Mouse (Mus musculus): ENCODE measurements at regions not wholly inside any gene's neighbourhood (a gene's known extent, or its start where the extent isn't known, plus 50 kb on each side); places are given as distances from the start of the nearest gene placed in this dataset.
"Not testable (repeated sequence)": the region's sequence is repeated elsewhere in the genome, so short reads cannot be mapped to it uniquely, and the experiment has no call there.

DNA sequence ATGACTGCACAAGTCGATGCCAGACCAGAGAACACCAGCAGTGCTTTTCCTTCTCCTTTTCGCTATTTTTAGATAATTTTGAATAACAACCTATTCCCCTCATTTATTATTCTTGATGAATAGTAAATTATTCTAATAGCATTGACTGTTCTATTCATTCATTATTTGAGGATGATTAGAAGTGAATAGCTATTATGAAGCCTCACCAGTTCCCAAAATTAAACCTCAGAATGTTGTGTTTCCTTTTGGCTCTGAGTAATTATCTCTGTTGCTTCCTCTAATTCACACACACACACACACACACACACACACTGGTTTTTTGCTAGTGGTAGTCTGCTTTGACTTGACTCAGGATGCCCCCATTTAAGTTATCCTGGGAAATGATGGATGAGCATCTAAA lies 540.7 kb downstream of the Cypt12 start:
- DNase-seq (ENCODE audit: low spot score): no peak

DNA sequence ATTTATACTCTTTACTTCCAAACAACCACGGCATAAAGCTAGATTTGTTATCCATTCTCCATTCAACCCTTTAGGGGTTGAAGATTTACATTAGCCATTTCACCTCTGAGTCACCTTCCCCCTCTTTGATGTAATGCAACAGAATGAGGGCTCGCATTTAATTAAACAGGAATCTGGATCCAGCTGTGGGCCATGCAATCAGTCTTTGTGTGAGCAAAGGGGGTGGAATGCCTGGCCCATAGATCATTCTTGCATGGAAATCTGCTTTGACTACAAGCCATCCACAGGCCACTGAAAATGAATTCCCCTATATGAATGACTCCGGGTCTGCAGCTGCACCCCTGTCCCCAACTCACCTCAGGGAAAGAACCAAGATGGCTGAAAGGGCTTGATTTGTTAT lies 574.4 kb downstream of the Cypt12 start:
- DNase-seq (ENCODE audit: low spot score): no peak

DNA sequence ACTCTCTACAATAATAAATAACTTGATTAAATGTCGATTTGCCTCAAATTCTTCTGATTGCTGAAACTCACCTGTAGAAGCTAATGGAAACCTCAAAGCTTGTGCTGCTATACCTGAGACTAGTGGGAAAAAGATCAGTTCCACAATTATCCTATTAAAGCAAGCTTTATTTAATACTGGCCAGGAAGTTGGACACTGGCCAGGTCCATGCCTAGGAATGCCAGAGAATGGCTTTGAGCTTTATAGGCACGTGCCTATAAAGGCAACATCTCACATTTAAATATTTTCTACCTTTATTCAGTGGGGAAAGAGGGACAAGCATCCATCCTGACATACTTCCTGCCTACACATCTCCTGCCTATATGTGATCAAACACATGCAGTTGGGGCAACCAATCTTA lies 575.8 kb downstream of the Cypt12 start:
- no peak for DNase-seq (ENCODE audit: low spot score)

DNA sequence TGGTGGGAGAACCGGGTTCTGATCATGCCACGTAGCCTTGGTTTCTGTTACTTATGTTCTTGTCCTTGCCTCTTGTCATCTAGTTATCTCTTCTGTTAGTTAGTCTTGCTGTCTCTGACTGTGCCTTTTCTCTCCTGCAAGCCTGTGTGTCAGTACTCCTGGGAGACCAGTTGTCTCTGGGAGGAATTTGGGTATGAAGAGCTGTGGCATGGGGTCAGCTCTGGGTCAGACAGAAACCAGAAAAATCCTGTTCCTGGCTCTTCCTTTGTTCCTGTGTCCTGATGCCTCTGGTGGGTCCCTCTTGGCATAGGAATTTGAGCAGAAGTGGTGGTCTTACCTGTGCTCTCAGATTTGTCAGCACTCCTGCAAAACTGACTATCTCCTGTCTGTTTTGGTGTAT lies 609.0 kb downstream of the Cypt12 start:
- no peak for DNase-seq (ENCODE audit: low spot score)

DNA sequence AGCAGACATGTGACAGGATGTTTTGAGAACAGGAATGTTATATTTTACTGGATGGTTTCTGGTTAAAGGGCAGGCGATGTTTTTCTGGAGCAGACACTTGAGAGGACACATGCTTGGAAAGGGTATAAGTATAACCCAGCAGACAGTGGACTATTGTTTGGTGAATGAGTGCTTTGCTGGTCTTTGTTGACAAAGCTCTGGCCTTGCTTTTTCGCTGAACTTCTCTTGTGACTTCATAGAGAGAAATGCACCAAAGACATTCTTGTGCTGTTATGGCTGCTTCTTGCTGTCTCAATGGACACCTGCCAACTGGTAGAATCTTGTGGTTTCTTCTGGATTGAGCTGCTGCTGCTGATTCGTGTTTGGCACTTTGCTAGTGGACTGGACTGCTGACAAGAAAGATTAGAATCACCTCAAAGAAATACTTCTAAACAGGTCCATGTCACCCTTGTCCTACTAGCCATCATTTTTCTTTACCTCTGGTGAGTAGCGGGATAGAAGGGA lies 612.1 kb downstream of the Cypt12 start:
- DNase-seq (ENCODE audit: low spot score): no peak

DNA sequence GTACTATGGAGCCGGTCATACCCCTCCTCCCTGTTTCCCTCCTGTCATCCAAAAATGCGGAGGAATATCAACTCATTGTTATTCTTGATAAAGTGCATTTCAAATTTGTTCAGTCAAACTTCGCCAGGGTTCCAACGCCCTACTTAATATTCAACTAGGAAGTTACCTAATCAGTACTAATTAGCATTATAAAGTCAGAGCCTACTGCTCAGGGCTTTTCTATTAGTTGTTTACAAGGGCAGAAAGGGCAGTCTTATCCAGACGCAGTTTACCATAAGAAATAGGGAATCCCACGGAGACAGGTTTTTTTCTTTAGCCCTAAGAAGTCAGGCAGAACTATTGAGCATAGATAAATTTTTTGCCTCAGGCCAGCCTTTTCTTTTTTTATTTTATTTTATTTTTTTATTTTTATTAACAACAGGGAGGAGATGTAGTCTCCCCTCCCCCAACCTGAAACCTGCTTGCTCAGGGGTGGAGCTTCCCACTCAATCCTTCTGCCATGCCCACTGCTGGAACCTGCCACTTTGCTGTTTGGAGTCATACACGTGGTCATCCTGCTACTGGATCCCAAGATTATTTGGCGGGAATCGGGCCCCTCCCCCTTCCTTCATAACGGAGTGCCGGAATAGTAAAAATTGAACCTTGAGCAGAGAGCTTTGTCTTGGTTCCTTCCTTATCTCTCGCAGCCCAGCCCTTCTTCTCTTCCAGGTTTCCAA lies 632.9 kb downstream of the Cypt12 start:
- not testable (repeated sequence) for DNase-seq (ENCODE audit: low spot score)

DNA sequence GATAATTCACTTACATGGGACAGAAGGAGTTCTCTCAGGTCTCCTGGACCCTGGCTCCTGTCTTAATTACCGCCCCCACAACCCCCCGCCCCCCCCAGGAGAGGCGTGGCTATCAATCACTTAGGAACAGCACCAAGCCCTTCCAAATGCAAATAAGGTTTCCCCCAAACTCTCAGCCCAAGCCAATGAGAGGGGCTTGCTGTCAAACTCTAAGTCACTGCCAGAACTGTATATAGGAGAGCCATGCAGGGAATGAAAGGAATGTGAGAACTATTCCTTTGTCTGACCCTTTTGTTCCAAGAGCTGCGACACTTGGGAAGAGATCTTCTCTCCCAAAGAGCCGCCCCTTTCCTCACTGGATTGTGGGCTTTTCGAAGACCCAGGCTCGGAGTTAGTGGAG lies 672.4 kb downstream of the Cypt12 start:
- no peak for DNase-seq (ENCODE audit: low spot score)

DNA sequence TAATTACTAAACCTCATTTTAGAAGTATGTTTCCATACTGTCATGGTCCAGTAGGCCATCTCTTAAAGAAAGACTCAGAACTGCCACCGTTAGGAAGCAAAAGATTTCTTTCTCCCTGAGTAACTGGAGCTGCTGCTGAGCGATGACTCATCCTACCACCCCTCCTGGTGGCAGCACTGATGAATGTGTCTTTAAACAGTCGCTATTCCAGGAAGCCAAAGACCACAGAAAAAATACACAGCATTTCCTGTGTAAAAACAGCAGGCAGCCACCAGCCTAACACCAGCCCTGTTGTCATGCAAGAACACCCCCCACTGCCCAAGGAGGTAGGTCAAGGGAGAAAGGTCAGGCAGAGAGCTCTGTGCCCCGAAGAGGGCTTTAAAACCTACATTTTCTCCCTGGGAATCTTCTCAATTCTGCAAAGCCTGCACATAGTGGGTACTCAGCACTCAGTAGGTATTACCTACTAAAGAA lies 675.7 kb downstream of the Cypt12 start:
- peak; percentile 43 for DNase-seq (ENCODE audit: low spot score)

DNA sequence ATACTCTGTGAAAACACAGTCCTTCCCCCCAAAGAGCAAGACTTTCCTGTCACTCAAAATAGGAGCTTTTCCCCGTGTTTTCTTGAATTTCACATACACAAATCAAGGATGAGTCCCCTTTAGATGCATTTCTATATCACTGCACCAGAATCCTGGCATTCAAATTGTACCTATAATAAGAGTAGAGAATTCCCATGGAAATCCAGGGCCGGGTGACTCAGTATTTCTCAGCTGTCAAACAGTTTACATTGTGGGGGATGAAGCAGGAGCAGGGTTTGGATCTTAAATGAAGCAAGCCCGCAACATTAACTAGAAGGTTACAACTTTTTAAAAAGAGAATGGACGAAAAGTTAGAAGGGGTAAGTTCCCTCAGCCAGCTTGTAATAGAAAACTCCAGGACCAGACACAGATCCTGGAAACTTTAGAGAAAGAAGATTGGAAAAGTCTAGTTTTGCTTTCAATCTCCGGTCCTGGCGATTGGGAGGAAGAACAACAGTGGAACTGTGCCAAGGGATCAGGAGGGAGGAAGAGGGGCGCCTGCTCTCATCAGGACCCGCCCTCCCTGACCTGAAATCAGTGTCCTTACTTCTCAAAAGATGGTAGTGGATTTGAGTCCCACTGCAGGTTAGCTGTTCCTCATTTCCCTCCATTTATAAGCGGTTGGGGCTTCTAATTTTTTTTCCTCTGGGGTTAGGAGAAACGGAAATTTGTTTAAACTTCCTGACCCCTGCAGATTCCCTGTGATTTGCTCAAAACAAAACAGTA lies 676.4 kb downstream of the Cypt12 start:
- DNase-seq (ENCODE audit: low spot score): no peak

DNA sequence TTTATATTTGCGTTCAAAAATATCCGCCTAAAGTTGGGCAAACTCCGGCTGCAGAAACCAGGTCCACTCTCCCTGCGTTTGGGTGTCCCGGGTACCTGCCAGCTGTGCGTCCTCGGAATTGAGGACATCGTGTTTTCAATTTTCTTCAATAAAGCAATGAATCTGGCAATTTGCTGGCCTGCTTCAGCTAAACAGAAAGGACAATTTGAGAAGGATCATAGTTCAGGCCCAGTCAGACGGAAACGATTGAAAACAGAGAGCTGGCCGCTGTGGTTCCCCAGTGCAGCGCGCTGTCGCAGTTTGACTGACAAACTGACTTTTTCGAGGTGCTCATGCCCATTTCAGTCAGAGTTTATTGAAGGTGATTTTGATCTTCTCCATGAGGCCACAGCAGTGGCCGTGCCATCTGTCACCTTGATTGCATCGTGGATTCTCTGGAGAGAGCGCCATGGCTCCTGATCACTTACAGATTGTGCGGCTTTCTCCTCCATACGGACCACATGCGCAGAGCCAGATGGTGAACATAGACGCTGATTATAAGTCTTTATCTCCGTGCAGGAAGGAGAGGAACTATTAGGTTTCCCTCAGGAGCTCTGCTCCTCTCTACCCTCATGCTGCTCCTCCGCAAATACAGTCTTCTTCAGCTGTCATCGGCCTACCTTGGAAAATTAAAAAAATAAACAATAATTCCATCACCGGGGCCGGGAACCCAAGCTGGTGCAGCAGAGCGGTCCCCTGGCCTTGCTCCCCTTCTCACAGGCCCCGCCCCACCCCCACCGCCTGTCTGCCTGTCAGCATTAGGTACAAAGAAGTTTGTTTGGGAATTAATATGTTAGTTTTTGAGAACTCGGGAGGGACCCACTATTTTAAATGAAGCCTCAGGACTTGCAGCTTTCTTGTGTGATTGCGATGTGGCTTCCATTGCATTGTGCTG lies 677.5 kb downstream of the Cypt12 start:
- DNase-seq (ENCODE audit: low spot score): no peak

DNA sequence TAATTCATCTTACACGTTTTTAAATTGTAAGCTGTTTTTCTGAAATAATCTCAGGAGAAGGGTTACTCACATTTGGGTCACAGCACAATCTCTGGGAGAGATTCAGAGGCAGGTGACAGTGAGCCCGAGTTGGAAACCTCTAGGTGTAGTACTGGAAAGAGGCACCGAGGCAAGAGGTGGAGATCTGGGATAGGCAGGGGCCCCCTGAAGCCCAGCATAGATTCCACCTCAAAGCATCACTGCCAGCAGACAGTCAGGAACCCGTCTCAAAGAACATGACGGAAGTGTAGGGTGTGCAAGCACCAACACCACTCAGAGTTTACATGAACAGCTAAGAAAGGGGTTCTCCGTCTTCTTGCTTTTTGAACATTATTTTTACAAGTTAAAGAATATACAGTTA lies 678.2 kb downstream of the Cypt12 start:
- no peak for DNase-seq (ENCODE audit: low spot score)

DNA sequence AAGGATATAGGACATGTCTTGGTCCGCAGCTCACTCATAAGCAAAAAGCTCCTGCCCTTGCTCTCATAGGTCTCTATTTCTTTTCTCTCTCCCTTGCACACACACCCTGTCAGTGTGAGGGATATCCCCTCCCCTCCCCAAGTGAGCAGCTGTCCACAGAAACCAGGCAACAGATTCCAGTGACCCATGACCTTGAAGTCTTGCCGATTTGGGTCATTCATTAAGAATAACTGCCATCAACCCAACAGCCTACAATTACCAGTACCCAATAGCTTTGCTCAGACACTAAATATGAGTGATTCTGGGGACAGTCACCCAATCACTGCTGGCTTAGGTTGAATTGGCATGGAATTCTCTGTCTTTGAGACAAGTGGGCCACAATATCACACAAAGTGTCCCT lies 678.6 kb downstream of the Cypt12 start:
- no peak for DNase-seq (ENCODE audit: low spot score)

DNA sequence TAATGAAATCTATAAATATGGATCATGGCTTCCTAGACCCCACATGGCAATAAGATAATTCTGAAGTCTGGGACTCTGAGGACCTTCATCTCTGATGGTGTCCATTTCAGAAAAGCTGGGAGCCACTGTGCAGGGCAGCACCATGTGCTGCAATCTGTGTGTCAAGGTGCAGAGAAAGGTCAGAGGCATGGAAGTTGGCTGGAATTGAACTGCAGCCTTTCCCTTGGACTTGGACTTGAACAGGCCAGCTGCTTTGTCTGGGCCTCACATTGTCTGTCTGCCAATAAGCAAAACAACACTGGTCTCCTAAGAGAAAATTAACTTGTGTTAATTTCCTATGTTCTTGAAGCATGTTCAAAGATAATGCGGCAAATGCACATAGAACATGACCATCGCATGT lies 681.0 kb downstream of the Cypt12 start:
- no peak for DNase-seq (ENCODE audit: low spot score)

DNA sequence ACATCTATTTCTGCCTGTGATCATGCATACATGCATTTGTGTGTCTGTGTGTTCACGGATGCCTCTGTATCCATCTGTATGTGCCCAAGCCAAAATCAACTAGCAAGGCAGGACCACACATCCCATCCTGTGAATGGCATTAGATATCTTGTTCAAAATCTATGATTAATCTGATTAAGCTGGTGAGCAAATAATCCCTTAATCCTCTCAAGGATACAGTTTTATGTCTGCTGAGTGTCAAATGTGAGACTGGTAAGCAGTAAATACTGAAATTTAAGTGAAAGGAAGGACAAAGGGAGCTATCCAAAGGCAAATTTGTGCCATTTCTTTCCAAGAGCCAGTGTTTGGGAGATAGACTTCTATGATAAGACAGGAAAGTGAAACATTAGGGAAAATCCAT lies 683.4 kb downstream of the Cypt12 start:
- no peak for DNase-seq (ENCODE audit: low spot score)

DNA sequence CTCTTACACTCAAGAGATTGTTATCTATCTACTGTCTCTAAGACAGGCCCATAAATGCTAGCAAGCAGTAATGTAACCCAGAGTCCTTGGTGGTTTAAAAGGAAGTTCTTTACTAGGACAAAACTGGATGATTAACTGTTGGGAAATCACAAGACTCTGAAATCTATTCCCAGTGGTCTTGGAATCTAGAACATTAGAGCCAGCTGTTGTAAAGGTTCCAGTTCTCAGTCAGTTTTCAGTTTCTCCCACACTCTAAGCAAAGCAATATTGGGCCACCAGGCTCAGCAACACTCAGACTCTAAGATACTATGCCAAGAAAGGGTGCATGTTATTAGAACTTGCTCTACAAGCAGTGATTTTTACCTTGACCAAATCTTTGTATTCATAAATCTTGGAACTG lies 686.6 kb downstream of the Cypt12 start:
- no peak for DNase-seq (ENCODE audit: low spot score)

DNA sequence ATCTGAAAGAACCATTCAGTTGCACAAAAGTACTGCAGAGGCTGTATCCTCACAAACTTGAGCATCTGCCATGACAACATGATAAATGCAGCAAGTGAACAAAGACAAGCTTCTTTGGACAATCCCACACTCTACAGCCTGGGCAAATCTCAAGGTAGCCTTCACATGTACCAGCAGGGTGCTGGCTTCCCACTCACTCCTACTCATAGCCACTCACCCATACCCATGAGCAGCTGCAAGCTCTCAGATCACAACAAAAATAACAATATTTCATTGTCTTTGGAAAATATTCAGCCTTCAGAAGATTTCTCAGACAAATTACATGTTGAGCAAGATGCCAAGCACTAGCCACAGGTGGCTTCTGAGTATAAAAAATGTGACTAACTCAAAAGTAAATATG lies 689.3 kb downstream of the Cypt12 start:
- DNase-seq (ENCODE audit: low spot score): no peak

DNA sequence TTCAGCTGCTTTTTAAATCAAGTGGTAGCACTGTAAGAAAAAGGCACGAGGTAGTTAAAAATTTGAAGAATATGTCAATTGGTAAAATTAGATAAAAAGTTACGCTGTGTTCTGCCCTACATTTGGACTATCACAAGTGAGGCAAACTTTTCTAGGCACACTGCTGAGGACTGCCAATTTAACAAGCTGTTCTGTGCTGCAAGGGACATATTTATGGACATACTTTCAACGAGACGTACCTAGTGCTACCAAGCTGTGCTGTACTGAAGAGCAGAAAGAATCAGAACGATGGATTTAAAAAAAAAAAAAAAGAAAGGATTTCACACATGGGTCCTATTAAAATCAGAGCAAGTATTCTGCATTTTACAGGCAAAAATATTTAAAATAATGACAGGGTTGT lies 692.1 kb downstream of the Cypt12 start:
- DNase-seq (ENCODE audit: low spot score): no peak

DNA sequence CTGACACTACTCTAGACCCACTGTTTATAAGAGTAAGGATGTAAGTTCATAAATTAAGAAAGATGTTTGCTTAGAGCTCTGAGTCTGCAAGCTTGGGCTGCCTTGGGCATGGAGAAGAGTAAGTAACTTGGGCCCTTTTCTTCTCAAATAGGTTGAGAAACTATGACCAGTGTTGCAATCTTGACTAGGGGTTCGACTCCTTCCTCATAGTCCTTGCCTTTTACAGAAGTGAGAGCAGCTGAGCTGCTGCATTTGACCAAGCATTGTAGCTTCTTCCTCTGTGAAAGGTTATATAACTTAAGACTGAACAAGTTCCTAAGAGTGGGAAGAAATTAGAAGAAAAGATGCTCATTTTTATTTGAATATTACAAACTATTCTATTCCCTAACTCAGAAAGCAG lies 693.5 kb downstream of the Cypt12 start:
- no peak for DNase-seq (ENCODE audit: low spot score)

DNA sequence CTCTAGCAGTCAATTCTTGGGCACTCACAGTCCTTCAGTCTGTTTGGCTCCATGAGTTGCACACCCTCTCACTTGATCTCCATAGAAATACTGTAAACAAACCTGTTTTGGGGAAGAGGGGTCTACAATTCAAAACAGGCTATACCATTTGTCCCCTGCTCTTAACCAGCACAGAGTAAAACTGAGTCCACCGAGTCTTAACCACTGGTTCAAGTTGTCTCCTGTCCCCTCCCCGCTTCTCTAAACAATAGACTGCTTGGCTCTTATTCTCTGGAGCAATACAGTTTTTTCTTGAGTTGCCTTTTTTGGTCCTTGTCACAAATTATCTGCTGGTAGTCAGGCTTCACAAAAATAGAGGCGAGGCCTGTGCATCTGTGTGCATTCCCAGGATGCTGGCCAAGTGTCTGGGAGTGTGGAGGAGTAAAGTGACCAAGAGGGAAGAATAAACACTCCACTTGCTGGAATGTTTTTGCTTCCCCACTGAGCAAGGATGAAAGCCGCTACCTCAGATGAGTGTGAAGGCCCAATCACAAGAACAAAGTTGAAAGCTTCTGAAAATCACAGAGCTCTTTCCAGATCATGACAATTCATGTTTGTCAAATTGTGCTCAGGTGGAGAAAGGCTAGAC lies 695.3 kb downstream of the Cypt12 start:
- no peak for DNase-seq (ENCODE audit: low spot score)

DNA sequence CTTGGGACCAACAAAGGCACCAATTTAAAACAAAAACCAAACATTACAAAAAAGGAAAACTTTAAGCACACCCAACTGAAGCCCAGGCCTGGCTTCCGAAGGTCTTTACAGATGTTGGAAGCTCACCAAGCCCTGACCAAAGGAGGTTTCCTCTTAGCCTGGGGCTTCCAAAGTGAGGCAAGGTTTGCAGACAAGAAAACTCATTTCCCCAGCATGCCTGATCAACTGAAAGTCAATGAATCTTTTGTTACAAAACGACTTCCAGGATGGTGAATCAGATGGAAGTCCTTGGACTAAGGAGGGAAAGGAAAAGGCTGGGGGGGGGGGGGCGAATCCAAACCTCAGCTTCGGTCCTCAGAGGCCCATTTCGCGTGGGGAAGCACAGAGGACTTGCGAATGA lies 697.3 kb downstream of the Cypt12 start:
- no peak for DNase-seq (ENCODE audit: low spot score)

DNA sequence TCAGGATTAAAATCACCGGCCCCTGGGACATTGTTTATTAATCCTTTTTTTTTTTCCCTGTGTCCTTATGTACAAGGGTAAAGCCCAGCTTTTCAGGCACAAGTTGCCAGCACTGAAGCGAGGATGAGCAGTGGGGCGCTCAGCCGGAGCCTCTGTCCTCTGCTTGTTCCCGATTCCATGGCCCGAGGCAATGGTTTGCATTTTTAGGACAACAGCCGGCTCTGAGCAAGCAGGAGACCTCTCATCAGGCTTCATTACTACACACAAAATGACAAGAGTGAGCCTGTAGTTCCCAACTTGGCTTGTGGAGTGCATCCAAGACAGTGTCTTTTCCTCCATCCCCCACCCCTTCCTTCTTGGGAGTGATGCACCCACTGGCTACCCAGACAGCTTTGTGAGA lies 697.7 kb downstream of the Cypt12 start:
- DNase-seq (ENCODE audit: low spot score): no peak
